Comparison of ENCODE assay signal across 17 mouse cellular contexts in the genomic region with DNA sequence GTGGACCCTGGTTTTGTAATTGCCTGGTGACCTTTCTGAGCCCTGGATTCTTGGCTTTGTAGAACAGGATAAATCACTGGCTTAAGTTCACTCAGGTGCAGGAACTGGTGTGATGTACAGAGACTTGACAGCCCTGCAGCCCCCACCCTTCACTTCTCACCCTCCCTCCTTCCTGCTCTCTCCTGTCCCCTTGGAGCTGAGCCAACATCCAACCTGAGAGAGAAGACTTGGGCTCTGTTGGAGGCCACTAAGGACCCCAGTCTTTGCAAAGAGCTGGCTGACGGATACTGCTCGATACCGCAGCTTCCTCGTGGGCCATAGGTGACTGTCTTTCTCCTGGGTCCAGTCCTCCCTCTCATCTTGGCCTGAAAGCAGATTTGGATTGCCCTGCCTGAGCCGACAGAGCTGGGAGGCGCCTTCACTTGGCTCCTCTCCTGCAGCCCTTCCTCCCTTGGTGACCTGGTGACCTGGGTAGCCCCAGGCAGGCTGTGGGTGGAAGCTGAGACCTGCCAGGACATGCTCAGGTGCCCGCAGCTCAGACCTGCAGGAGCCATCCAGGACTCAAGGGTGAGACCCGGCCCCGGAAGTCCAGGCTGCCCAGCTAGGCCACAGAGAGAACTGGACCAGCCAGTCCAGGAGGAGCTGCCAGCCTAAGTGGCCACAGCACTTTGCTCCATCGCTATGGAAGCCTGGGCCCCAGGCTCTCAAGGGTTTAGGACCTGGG. TPM values are rescaled to one million over a fixed set of nuclear protein-coding genes. Genes with fewer than 3 reads are reported as not detected.
A peak's percentile ranks its signal among the peaks of the same experiment; 100 is the strongest.
DNase-seq lines count a peak whose midpoint lies in the region; ATAC-seq and TF ChIP-seq lines count a peak whose summit lies in the region.
"Had no signal": no experiment of that assay in that cellular context is flagged by ENCODE, and none has a peak within 500 bp of the region (broad histone marks: within the 10 kb centered on the region; RNA-seq: fewer than 3 reads in every experiment).

No protein-coding gene starts in this region.

- no peak overlapping the region for H3K4me2 ChIP-seq in heart, embryonic 11.5 days
- H3K4me2 ChIP-seq in heart, embryonic 12.5 days = no peak overlapping the region
- H3K4me2 ChIP-seq in hindbrain, postnatal 0 days (ENCODE audit: low read depth, low read length) = no peak overlapping the region
- H3K4me2 ChIP-seq: heart, embryonic 13.5 days; hindbrain, embryonic 14.5 days; midbrain, embryonic 15.5 days had no signal

- DNase-seq in kidney, adult 11 months = peak; percentile 92
- peak; percentile 85 to 94 for DNase-seq in kidney, postnatal 36 days
- no peak for DNase-seq in hindbrain, postnatal 0 days (ENCODE audit: low spot score)
- no peak for DNase-seq in spleen, postnatal 14 days (ENCODE audit: low spot score in 2 of 2)
- DNase-seq: cerebellum, adult 11-12 months; liver, postnatal 0 days; spleen, adult 18-20 months; thymus, postnatal 14 days had no signal

- H3K9me3 ChIP-seq in heart, embryonic 11.5 days (replicated peaks; ENCODE audit: control insufficient read depth, low read length) = no peaks in the 10 kb centered on the region
- no peaks in the 10 kb centered on the region for H3K9me3 ChIP-seq in heart, embryonic 12.5 days (replicated peaks)
- no peaks in the 10 kb centered on the region for H3K9me3 ChIP-seq in E14TG2a.4 (ENCODE audit: low read length)
- H3K9me3 ChIP-seq in hindbrain, postnatal 0 days (ENCODE audit: low read length) = no peaks in the 10 kb centered on the region
- H3K9me3 ChIP-seq: heart, embryonic 13.5 days; midbrain, embryonic 15.5 days had no signal

- peak overlapping the region; percentile 19; the same call in 1 of the 2 replicates for H3K27ac ChIP-seq in heart, embryonic 11.5 days (ENCODE audit: low read depth, low read length)
- H3K27ac ChIP-seq in heart, embryonic 12.5 days (ENCODE audit: poor library complexity, severe bottlenecking) = no peak overlapping the region
- H3K27ac ChIP-seq in hindbrain, postnatal 0 days = no peak overlapping the region
- H3K27ac ChIP-seq: heart, embryonic 13.5 days; hindbrain, embryonic 14.5 days; layer of hippocampus, adult 2 months; midbrain, embryonic 15.5 days had no signal

- ATAC-seq in heart, embryonic 11.5 days (replicated peaks; ENCODE audit: insufficient number of reproducible peaks, low FRiP score, low TSS enrichment) = no peak
- no peak for ATAC-seq in heart, embryonic 12.5 days (ENCODE audit: insufficient number of reproducible peaks, low FRiP score)
- no peak for ATAC-seq in megakaryocyte-erythroid progenitor cell, adult 5-6 weeks (replicated peaks; ENCODE audit: low FRiP score, low TSS enrichment, poor library complexity, severe bottlenecking)
- ATAC-seq in hindbrain, postnatal 0 days = no peak
- ATAC-seq: CD4-positive, CD25-positive, alpha-beta regulatory T cell, adult 4 months; liver, postnatal 0 days; midbrain, embryonic 15.5 days had no signal

- no peak overlapping the region for H3K9ac ChIP-seq in heart, embryonic 11.5 days (ENCODE audit: low read depth, low read length)
- H3K9ac ChIP-seq in heart, embryonic 12.5 days = no peak overlapping the region
- H3K9ac ChIP-seq in hindbrain, postnatal 0 days (replicated peaks; ENCODE audit: low read length) = no peak overlapping the region
- H3K9ac ChIP-seq: heart, embryonic 13.5 days; hindbrain, embryonic 14.5 days; liver, postnatal 0 days; midbrain, embryonic 15.5 days had no signal

- 80% methylated on average over 10 of the region's 10 CpGs for WGBS in heart, embryonic 11.5 days (ENCODE audit: insufficient replicate concordance)
- WGBS in heart, embryonic 12.5 days = 84% methylated on average over 10 of the region's 10 CpGs
- WGBS in hindbrain, postnatal 0 days = 83% methylated on average over 10 of the region's 10 CpGs

- 0 out of 2 replicates have a peak, but pooled peaks cover 2% of the 10 kb centered on the region for H3K4me1 ChIP-seq in heart, embryonic 11.5 days (ENCODE audit: control insufficient read depth, insufficient read depth, low read length)
- peaks cover 8% of the 10 kb centered on the region for H3K4me1 ChIP-seq in heart, embryonic 12.5 days (replicated peaks)
- peaks cover 94% of the 10 kb centered on the region for H3K4me1 ChIP-seq in E14TG2a.4 (replicated peaks; ENCODE audit: low read depth, low read length)
- no peaks in the 10 kb centered on the region for H3K4me1 ChIP-seq in hindbrain, postnatal 0 days (ENCODE audit: insufficient read depth, low read length)
- H3K4me1 ChIP-seq: midbrain, embryonic 15.5 days had no signal

- no peak for TF ChIP-seq CTCF in E14TG2a.4 (conservative IDR thresholded peaks at IDR 0.05; ENCODE audit: low read length)
- no peak for TF ChIP-seq CTCF in hindbrain, postnatal 0 days (IDR thresholded peaks at IDR 0.05; ENCODE audit: low read depth)

- H3K4me3 ChIP-seq in heart, embryonic 11.5 days (ENCODE audit: low read depth, low read length) = no peak overlapping the region
- no peak overlapping the region for H3K4me3 ChIP-seq in heart, embryonic 12.5 days
- 0 out of 2 replicates have a peak overlapping the region, but pooled peaks have one; percentile 20 for H3K4me3 ChIP-seq in E14TG2a.4 (replicated peaks; ENCODE audit: low read length)
- no peak overlapping the region for H3K4me3 ChIP-seq in hindbrain, postnatal 0 days (ENCODE audit: low read length)
- H3K4me3 ChIP-seq: heart, embryonic 13.5 days; layer of hippocampus, adult 2 months; midbrain, embryonic 15.5 days had no signal

- H3K36me3 ChIP-seq in heart, embryonic 11.5 days (ENCODE audit: control insufficient read depth, insufficient read depth, low read length) = no peaks in the 10 kb centered on the region
- H3K36me3 ChIP-seq in heart, embryonic 12.5 days = no peaks in the 10 kb centered on the region
- peaks cover 61% of the 10 kb centered on the region for H3K36me3 ChIP-seq in E14TG2a.4 (ENCODE audit: insufficient read depth, low read length)
- no peaks in the 10 kb centered on the region for H3K36me3 ChIP-seq in hindbrain, postnatal 0 days (ENCODE audit: insufficient read depth, low read length)
- H3K36me3 ChIP-seq: heart, embryonic 13.5 days; midbrain, embryonic 15.5 days had no signal

- H3K27me3 ChIP-seq in heart, embryonic 11.5 days (ENCODE audit: control insufficient read depth, insufficient read depth, low read length) = no peaks in the 10 kb centered on the region
- peaks cover 3% of the 10 kb centered on the region; the same call in 1 of the 2 replicates for H3K27me3 ChIP-seq in heart, embryonic 12.5 days (replicated peaks)
- H3K27me3 ChIP-seq in E14TG2a.4 (ENCODE audit: insufficient read depth, low read length) = no peaks in the 10 kb centered on the region
- no peaks in the 10 kb centered on the region for H3K27me3 ChIP-seq in hindbrain, postnatal 0 days (ENCODE audit: insufficient read depth, low read length)
- H3K27me3 ChIP-seq: heart, embryonic 13.5 days; midbrain, embryonic 15.5 days had no signal

RNA-seq across cellular contexts. Expression of a gene that starts 6.2 kb away (rescaled TPM):
- polyA plus RNA-seq in heart, embryonic 11.5 days (2014; fragmentation: Nextera tagmentation; extraction: Ambion mirVana) = 0.59 and 0.97 TPM in 2 replicates
- polyA plus RNA-seq in heart, embryonic 12.5 days (2016; fragmentation: Nextera tagmentation; extraction: Ambion mirVana) = 0.77 and 1.0 TPM in 2 replicates
- total RNA-seq in megakaryocyte-erythroid progenitor cell, adult 5-6 weeks (2014; fragmentation: Nextera tagmentation) = not detected in 2 replicates
- not detected in 2 replicates for total RNA-seq in megakaryocyte-erythroid progenitor cell, adult 5-6 weeks (2017)
- total RNA-seq in hindbrain, postnatal 0 days (2014; rRNA removed) = 0.75 and 2.3 TPM in 2 replicates
- polyA plus RNA-seq in hindbrain, postnatal 0 days (2015; fragmentation: Nextera tagmentation; extraction: Ambion mirVana) = 1.1 and 1.4 TPM in 2 replicates

RNA-seq across cellular contexts. Expression of a gene that starts 6.3 kb away (rescaled TPM):
- polyA plus RNA-seq in heart, embryonic 11.5 days (2014; fragmentation: Nextera tagmentation; extraction: Ambion mirVana) = 4.2 and 6.4 TPM in 2 replicates
- 7.8 and 8.4 TPM in 2 replicates for polyA plus RNA-seq in heart, embryonic 12.5 days (2016; fragmentation: Nextera tagmentation; extraction: Ambion mirVana)
- total RNA-seq in megakaryocyte-erythroid progenitor cell, adult 5-6 weeks (2014; fragmentation: Nextera tagmentation) = not detected in 2 replicates
- total RNA-seq in megakaryocyte-erythroid progenitor cell, adult 5-6 weeks (2017) = 0.89 and 1.1 TPM in 2 replicates
- total RNA-seq in hindbrain, postnatal 0 days (2014; rRNA removed) = 48.0 and 55.6 TPM in 2 replicates
- polyA plus RNA-seq in hindbrain, postnatal 0 days (2015; fragmentation: Nextera tagmentation; extraction: Ambion mirVana) = 29.0 and 30.3 TPM in 2 replicates

RNA-seq across cellular contexts. Expression of a gene that starts 21.3 kb away (rescaled TPM):
- 29.7 and 32.2 TPM in 2 replicates for polyA plus RNA-seq in heart, embryonic 11.5 days (2014; fragmentation: Nextera tagmentation; extraction: Ambion mirVana)
- 27.9 and 28.5 TPM in 2 replicates for polyA plus RNA-seq in heart, embryonic 12.5 days (2016; fragmentation: Nextera tagmentation; extraction: Ambion mirVana)
- 37.0 TPM in 2 replicates for total RNA-seq in megakaryocyte-erythroid progenitor cell, adult 5-6 weeks (2014; fragmentation: Nextera tagmentation)
- 9.5 and 17.6 TPM in 2 replicates for total RNA-seq in megakaryocyte-erythroid progenitor cell, adult 5-6 weeks (2017)
- total RNA-seq in hindbrain, postnatal 0 days (2014; rRNA removed) = 81.3 and 99.9 TPM in 2 replicates
- 60.9 and 63.8 TPM in 2 replicates for polyA plus RNA-seq in hindbrain, postnatal 0 days (2015; fragmentation: Nextera tagmentation; extraction: Ambion mirVana)

RNA-seq across cellular contexts. Expression of a gene that starts 31.7 kb away (rescaled TPM):
- 69.5 and 72.7 TPM in 2 replicates for polyA plus RNA-seq in heart, embryonic 11.5 days (2014; fragmentation: Nextera tagmentation; extraction: Ambion mirVana)
- 68.1 and 69.7 TPM in 2 replicates for polyA plus RNA-seq in heart, embryonic 12.5 days (2016; fragmentation: Nextera tagmentation; extraction: Ambion mirVana)
- total RNA-seq in megakaryocyte-erythroid progenitor cell, adult 5-6 weeks (2014; fragmentation: Nextera tagmentation) = 26.9 and 27.6 TPM in 2 replicates
- total RNA-seq in megakaryocyte-erythroid progenitor cell, adult 5-6 weeks (2017) = 11.5 and 13.8 TPM in 2 replicates
- 16.8 and 23.8 TPM in 2 replicates for total RNA-seq in hindbrain, postnatal 0 days (2014; rRNA removed)
- polyA plus RNA-seq in hindbrain, postnatal 0 days (2015; fragmentation: Nextera tagmentation; extraction: Ambion mirVana) = 92.3 and 96.0 TPM in 2 replicates

RNA-seq across cellular contexts. Expression of a gene that starts 37.4 kb away (rescaled TPM):
- polyA plus RNA-seq in heart, embryonic 11.5 days (2014; fragmentation: Nextera tagmentation; extraction: Ambion mirVana) = 114 and 131 TPM in 2 replicates
- polyA plus RNA-seq in heart, embryonic 12.5 days (2016; fragmentation: Nextera tagmentation; extraction: Ambion mirVana) = 89.6 and 91.9 TPM in 2 replicates
- total RNA-seq in megakaryocyte-erythroid progenitor cell, adult 5-6 weeks (2014; fragmentation: Nextera tagmentation) = 285 and 292 TPM in 2 replicates
- 141 and 176 TPM in 2 replicates for total RNA-seq in megakaryocyte-erythroid progenitor cell, adult 5-6 weeks (2017)
- 43.9 and 60.8 TPM in 2 replicates for total RNA-seq in hindbrain, postnatal 0 days (2014; rRNA removed)
- 105 and 109 TPM in 2 replicates for polyA plus RNA-seq in hindbrain, postnatal 0 days (2015; fragmentation: Nextera tagmentation; extraction: Ambion mirVana)

Comparison
In these comparisons a context has a peak if more than half of its experiments do, and no peak if none do; other contexts are left out.
1. DNase-seq: peak in kidney, adult 11 months (single experiment) and kidney, postnatal 36 days (2 of 2); none in hindbrain, postnatal 0 days (single experiment) and spleen, postnatal 14 days (0 of 2).